25 mouse cellular contexts compared by ENCODE assay signal in genomic region chr5:132314300-132314699, GRCm38 (mm10).
A peak's percentile ranks its signal among the peaks of the same experiment; 100 is the strongest.
DNase-seq lines count a peak whose midpoint lies in the region; ATAC-seq and TF ChIP-seq lines count a peak whose summit lies in the region.
"Had no signal": no experiment of that assay in that cellular context is flagged by ENCODE, and none has a peak within 500 bp of the region (broad histone marks: within the 10 kb centered on the region; RNA-seq: fewer than 3 reads in every experiment).

No protein-coding gene starts in this region.

- DNase-seq in forebrain, postnatal 0 days: no peak
- no peak for DNase-seq in layer of hippocampus, adult 18-20 months (ENCODE audit: low spot score in 2 of 2)
- DNase-seq in retina, postnatal 1 day: no peak
- DNase-seq in adipocyte (ENCODE audit: low spot score): no peak
- DNase-seq: adrenal gland, postnatal 10 days; cerebellum, adult 8-10 months; cerebellum, postnatal 36 days; embryo, embryonic 11 days; gastrocnemius, postnatal 14 days; heart, postnatal 10 days; kidney, adult 11 months; liver; lung, postnatal 4 days; thymus, adult 18-20 months; thymus, postnatal 4 days had no signal

- H3K27me3 ChIP-seq in forebrain, embryonic 12.5 days: no peaks in the 10 kb centered on the region
- H3K27me3 ChIP-seq in forebrain, postnatal 0 days (ENCODE audit: insufficient read depth, low read length): no peaks in the 10 kb centered on the region
- no peaks in the 10 kb centered on the region for H3K27me3 ChIP-seq in midbrain, embryonic 13.5 days
- H3K27me3 ChIP-seq in midbrain, embryonic 15.5 days (replicated peaks): no peaks in the 10 kb centered on the region
- no peaks in the 10 kb centered on the region for H3K27me3 ChIP-seq in hindbrain, embryonic 16.5 days (replicated peaks; ENCODE audit: control insufficient read depth, insufficient read depth, low read length)
- H3K27me3 ChIP-seq: heart, embryonic 12.5 days; kidney, embryonic 15.5 days; liver, embryonic 15.5 days; lung, embryonic 15.5 days had no signal

- H3K9me3 ChIP-seq in forebrain, embryonic 12.5 days: no peaks in the 10 kb centered on the region
- H3K9me3 ChIP-seq in forebrain, postnatal 0 days (ENCODE audit: low read length): no peaks in the 10 kb centered on the region
- no peaks in the 10 kb centered on the region for H3K9me3 ChIP-seq in midbrain, embryonic 13.5 days
- H3K9me3 ChIP-seq in midbrain, embryonic 15.5 days: no peaks in the 10 kb centered on the region
- H3K9me3 ChIP-seq in hindbrain, embryonic 16.5 days (ENCODE audit: control insufficient read depth, low read length): no peaks in the 10 kb centered on the region
- H3K9me3 ChIP-seq: heart, embryonic 12.5 days; kidney, embryonic 15.5 days; limb, embryonic 10.5 days; liver, embryonic 15.5 days; lung, embryonic 15.5 days had no signal

- H3K27ac ChIP-seq in forebrain, embryonic 12.5 days: peak overlapping the region; percentile 38; the same call in 1 of the 2 replicates
- no peak overlapping the region for H3K27ac ChIP-seq in forebrain, postnatal 0 days (ENCODE audit: low read depth, low read length)
- no peak overlapping the region; the same call in 1 of the 2 replicates for H3K27ac ChIP-seq in midbrain, embryonic 13.5 days
- H3K27ac ChIP-seq in midbrain, embryonic 15.5 days: no peak overlapping the region
- H3K27ac ChIP-seq in hindbrain, embryonic 16.5 days (ENCODE audit: low read depth, low read length): no peak overlapping the region
- H3K27ac ChIP-seq: kidney, embryonic 15.5 days; limb, embryonic 10.5 days; liver, embryonic 15.5 days; lung, embryonic 15.5 days had no signal

- peaks cover 42% of the 10 kb centered on the region for H3K4me1 ChIP-seq in forebrain, embryonic 12.5 days
- H3K4me1 ChIP-seq in forebrain, postnatal 0 days (ENCODE audit: insufficient read depth): no peaks in the 10 kb centered on the region
- H3K4me1 ChIP-seq in midbrain, embryonic 13.5 days (replicated peaks): peaks cover 34% of the 10 kb centered on the region
- H3K4me1 ChIP-seq in midbrain, embryonic 15.5 days: peaks cover 19% of the 10 kb centered on the region
- H3K4me1 ChIP-seq in hindbrain, embryonic 16.5 days (ENCODE audit: control insufficient read depth, insufficient read depth, low read depth, low read length): no peaks in the 10 kb centered on the region; the same call in 1 of the 2 replicates
- H3K4me1 ChIP-seq: liver, embryonic 15.5 days; lung, embryonic 15.5 days had no signal

- H3K4me2 ChIP-seq in forebrain, embryonic 12.5 days: no peak overlapping the region
- no peak overlapping the region for H3K4me2 ChIP-seq in forebrain, postnatal 0 days (ENCODE audit: low read depth)
- H3K4me2 ChIP-seq in midbrain, embryonic 13.5 days (replicated peaks): no peak overlapping the region
- no peak overlapping the region for H3K4me2 ChIP-seq in midbrain, embryonic 15.5 days
- H3K4me2 ChIP-seq in hindbrain, embryonic 16.5 days (ENCODE audit: low read length): no peak overlapping the region
- H3K4me2 ChIP-seq: heart, embryonic 12.5 days; kidney, embryonic 15.5 days; liver, embryonic 15.5 days; lung, embryonic 15.5 days had no signal

- 43% methylated on average over 5 of the region's 5 CpGs for WGBS in forebrain, embryonic 12.5 days
- WGBS in forebrain, postnatal 0 days: 31% methylated on average over 5 of the region's 5 CpGs
- WGBS in midbrain, embryonic 13.5 days: 44% methylated on average over 5 of the region's 5 CpGs
- 40% methylated on average over 5 of the region's 5 CpGs for WGBS in midbrain, embryonic 15.5 days
- WGBS in hindbrain, embryonic 16.5 days: 24% methylated on average over 5 of the region's 5 CpGs

- no peak overlapping the region for H3K4me3 ChIP-seq in forebrain, embryonic 12.5 days (replicated peaks)
- no peak overlapping the region for H3K4me3 ChIP-seq in forebrain, postnatal 0 days (ENCODE audit: low read depth, low read length)
- H3K4me3 ChIP-seq in midbrain, embryonic 13.5 days (replicated peaks): no peak overlapping the region
- no peak overlapping the region for H3K4me3 ChIP-seq in midbrain, embryonic 15.5 days
- H3K4me3 ChIP-seq in hindbrain, embryonic 16.5 days (ENCODE audit: low read length): no peak overlapping the region
- H3K4me3 ChIP-seq: heart, embryonic 12.5 days; kidney, embryonic 15.5 days; limb, embryonic 10.5 days; liver, embryonic 15.5 days; lung, embryonic 15.5 days had no signal

- ATAC-seq in forebrain, embryonic 12.5 days (ENCODE audit: low FRiP score): peak; percentile 58; the same call in 1 of the 2 replicates
- no peak for ATAC-seq in forebrain, postnatal 0 days
- 0 out of 2 replicates have a peak, but pooled peaks have one; percentile 14 for ATAC-seq in midbrain, embryonic 13.5 days
- no peak for ATAC-seq in midbrain, embryonic 15.5 days (replicated peaks)
- ATAC-seq in hindbrain, embryonic 16.5 days: peak; percentile 60; the same call in 1 of the 2 replicates
- ATAC-seq: activated CD4-positive, CD25-positive, alpha-beta regulatory T cell, adult 4 months had no signal

- H3K9ac ChIP-seq in forebrain, embryonic 12.5 days: no peak overlapping the region
- no peak overlapping the region for H3K9ac ChIP-seq in forebrain, postnatal 0 days
- H3K9ac ChIP-seq in midbrain, embryonic 13.5 days (replicated peaks): no peak overlapping the region
- H3K9ac ChIP-seq in midbrain, embryonic 15.5 days: no peak overlapping the region
- H3K9ac ChIP-seq in hindbrain, embryonic 16.5 days (ENCODE audit: low read depth, low read length): no peak overlapping the region
- H3K9ac ChIP-seq: heart, embryonic 12.5 days; kidney, embryonic 15.5 days; liver, embryonic 15.5 days; lung, embryonic 15.5 days had no signal

- no peak for TF ChIP-seq CTCF in forebrain, postnatal 0 days (IDR thresholded peaks at IDR 0.05; ENCODE audit: low read depth)

- H3K36me3 ChIP-seq in forebrain, embryonic 12.5 days (replicated peaks): no peaks in the 10 kb centered on the region
- no peaks in the 10 kb centered on the region for H3K36me3 ChIP-seq in forebrain, postnatal 0 days (ENCODE audit: insufficient read depth)
- H3K36me3 ChIP-seq in midbrain, embryonic 13.5 days: no peaks in the 10 kb centered on the region
- H3K36me3 ChIP-seq in midbrain, embryonic 15.5 days (replicated peaks): no peaks in the 10 kb centered on the region
- no peaks in the 10 kb centered on the region for H3K36me3 ChIP-seq in hindbrain, embryonic 16.5 days (ENCODE audit: control insufficient read depth, insufficient read depth, low read length)
- H3K36me3 ChIP-seq: heart, embryonic 12.5 days; kidney, embryonic 15.5 days; limb, embryonic 10.5 days; liver, embryonic 15.5 days; lung, embryonic 15.5 days had no signal

Comparison
In these comparisons a context has a peak if more than half of its experiments do, and no peak if none do; other contexts are left out.
1. ATAC-seq: peak in forebrain, embryonic 12.5 days (single experiment), midbrain, embryonic 13.5 days (single experiment) and hindbrain, embryonic 16.5 days (single experiment); none in forebrain, postnatal 0 days (single experiment) and midbrain, embryonic 15.5 days (single experiment).